Mouse (Mus musculus): ENCODE results near the gene Coq5.
A peak's percentile ranks its signal among the peaks of the same experiment; 100 is the strongest.

Gene Coq5

GRCm38 (mm10) chr5:115312354-115312753, 32.9 kb downstream of the Coq5 start:
- no peak for DNase-seq (ENCODE audit: low read depth, low spot score)

GRCm38 (mm10) chr5:115312816-115313667, 33.6 kb downstream of the Coq5 start:
- DNase-seq (ENCODE audit: low read depth, low spot score) = no peak

GRCm38 (mm10) chr5:115313668-115313943, 34.1 kb downstream of the Coq5 start:
- no peak for DNase-seq (ENCODE audit: low read depth, low spot score)

- DNase-seq (ENCODE audit: low read depth, low spot score) = no peak
These were observed 37.6 kb downstream of the Coq5 start for GRCm38 (mm10) chr5:115316968-115317644.

- no peak for DNase-seq (ENCODE audit: low read depth, low spot score)
These were observed 38.3 kb downstream of the Coq5 start for GRCm38 (mm10) chr5:115317645-115318328.

DNA sequence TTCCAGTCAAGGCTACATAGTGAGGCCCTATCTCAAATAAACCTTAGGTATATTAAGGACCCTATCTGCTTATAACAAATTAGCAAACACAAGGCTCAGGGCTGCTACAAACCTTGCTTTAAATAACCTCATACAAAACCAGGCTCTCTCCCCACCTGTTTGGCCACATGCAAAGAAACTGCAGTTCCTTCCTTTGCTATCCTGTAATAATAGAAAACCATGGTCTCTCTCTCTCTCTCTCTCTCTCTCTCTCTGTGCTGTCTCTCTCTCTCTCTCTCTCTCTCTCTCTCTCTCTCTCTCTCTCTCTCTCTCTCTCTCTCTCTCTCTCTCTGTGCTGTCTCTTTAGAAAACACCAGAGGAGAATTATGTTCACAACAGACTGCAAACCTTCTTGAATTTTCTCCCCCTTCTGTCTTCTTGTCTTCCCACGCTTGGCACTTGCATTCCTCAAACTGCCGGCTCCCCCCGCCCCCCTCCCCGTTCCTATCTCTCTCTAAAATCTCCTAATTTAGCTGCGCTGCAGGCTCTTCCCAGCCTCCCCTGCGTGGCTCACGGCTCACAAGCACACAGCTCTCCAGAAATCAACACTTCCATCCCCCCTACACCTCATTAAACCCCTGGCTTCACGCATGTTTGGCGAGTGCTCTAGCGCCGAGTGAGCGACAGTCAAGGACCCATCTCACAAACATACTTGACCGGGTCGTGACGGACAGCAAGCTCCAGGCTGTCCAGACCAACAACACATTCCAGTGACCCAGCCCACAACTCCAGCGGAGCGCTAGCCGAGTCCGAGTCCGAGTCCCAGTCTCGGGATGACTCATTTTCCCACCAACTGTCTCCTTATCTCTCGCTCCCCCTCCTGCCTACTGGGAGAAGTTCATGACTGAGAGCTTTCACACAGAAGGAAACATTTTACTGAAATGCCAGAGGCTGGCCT, 39.8 kb downstream of the Coq5 start:
- peak; percentile 70 for DNase-seq (ENCODE audit: low read depth, low spot score)

GRCm38 (mm10) chr5:115326256-115326831, 46.9 kb downstream of the Coq5 start:
- no peak for DNase-seq (ENCODE audit: low read depth, low spot score)

GRCm38 (mm10) chr5:115326875-115327609, 47.6 kb downstream of the Coq5 start, which contains the start of gene Srsf9:
Gene Srsf9, plus strand, starts transcription at chr5:115327177.
- DNase-seq (ENCODE audit: low read depth, low spot score) = peak; percentile 84

DNA sequence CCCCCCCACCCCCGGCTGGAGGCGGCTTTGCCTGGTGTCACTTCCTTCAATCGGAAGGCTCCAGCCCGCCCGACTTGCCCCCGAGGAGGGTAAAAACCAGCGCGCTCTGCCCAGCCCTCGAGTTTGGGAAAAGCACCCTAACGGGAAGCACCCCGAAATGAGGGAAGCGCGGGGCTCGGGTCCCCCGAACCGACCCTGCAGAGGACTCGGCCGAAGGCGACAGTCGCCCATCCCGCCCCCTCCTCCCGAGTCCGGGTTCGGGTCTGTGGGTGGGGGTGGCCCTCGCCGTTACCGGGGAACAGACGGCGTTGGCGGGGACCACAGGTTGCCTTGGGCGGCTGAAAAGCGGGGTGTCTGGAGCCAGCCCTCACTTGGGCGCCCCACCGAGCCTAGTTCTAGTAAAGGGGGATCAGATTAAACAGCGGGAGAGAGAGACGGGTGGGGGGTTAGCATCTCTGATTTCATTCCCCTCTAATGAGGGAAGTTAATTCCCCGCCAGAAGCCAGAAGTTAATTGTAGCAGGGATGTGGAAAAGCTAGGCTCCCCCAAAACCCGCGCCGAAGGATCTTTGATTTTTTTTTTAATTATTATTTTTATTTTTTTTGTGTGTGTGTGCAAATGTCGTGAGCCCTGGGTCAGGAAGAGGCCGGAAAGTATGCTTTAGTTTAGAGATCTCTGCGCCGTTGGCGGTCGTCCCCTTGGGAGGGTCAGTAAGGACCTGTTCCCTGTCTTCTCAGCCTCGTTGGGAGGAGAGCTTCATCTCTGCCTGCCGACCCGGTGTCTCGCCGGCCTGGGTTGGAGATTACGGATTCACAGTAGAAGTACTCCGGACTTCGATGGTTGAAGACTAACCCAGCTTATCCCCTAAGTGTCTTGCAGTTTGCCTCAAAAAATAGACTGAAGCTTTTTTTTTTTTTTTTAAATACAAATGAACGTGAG, 48.4 kb downstream of the Coq5 start:
- DNase-seq (ENCODE audit: low read depth, low spot score) = no peak

GRCm38 (mm10) chr5:115330955-115331354, 51.5 kb downstream of the Coq5 start:
- DNase-seq (ENCODE audit: low read depth, low spot score) = no peak

DNA sequence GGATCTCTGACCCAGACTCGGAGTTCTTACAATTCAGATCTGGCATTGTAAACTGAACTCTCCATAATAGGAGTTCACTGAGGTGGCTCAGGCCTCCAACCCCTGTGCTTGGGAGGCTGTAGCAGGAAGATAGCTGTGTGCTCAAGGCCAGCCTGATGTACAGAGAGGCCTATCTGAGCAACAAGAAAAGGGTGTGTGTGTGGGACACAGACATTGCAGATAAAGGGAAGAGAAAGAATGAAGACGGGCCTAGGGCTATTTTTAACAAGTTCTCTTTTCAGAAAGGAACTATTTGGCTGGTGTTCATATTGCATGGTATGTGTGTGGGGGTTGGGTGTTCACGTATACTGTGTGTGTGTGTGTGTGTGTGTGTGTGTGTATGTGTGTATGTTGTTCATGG, 54.2 kb downstream of the Coq5 start:
- no peak for DNase-seq (ENCODE audit: low read depth, low spot score)

DNA sequence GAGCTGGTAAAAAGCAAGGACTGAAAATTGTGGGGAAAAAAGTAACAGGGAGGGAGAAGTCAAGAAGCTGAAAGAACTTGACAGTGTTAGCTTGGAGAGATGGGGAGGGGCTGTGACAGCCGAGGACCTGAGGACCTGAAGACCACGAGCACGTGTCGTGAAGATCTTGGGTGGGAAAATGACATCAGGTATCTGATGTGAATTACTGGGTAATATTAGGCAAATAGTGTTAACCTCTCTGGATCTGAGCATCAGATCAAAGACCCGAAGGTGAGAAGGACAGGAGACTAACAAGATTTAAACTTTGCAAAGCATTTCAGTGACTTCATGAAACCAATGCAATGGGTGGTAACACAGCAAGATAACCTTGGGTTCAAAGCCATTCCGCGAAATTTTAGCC, 60.5 kb downstream of the Coq5 start:
- no peak for DNase-seq (ENCODE audit: low read depth, low spot score)

- DNase-seq (ENCODE audit: low read depth, low spot score) = peak; percentile 74
These were observed 61.3 kb downstream of the Coq5 start, which contains the start of the genes Gatc and Triap1 for GRCm38 (mm10) chr5:115340577-115341313. Gene Gatc, minus strand, starts transcription at chr5:115341178. Gene Triap1, plus strand, starts transcription at chr5:115341225.

DNA sequence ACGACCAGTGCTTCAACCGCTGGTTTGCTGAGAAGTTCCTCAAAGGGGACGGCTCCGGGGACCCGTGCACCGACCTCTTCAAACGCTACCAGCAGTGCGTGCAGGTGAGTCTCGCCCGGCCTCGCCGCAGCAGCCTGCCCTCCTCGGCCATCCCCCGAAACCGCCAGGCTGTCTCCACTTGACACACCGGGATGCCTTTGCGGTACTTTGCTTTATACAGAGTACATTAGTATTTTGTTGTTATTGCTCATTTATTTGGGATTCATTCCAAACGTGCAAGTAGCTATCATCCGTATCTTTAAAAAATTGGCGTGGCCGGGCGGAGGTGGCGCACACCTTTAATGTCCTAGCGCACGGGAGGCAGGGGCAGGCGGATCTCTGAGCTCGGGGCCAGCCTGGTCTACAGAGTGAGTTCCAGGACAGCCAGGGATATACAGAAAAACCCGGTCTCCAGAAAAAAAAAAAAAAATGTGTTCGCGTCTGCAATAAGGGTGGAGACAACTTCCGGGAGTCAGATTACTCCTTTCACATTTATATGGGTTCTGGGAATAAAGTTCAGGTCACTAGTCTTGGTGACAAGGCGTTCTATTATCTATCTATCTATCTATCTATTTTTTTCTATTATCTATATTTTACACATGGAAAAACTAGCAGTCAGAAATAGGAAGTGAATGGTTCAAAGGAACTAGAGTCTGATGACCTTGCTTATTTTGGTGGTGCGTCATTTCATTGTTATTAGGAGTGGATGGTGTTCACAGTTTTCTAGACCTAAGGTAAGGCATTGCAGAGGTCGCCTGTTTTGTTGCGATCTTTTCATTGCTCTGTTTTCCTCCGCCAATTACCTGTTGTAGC, 62.1 kb downstream of the Coq5 start:
- DNase-seq (ENCODE audit: low read depth, low spot score) = no peak

Measured in brain, embryonic 18.5 days (tissue).